Mouse (Mus musculus): ENCODE results near the gene Phf23.

DNA sequence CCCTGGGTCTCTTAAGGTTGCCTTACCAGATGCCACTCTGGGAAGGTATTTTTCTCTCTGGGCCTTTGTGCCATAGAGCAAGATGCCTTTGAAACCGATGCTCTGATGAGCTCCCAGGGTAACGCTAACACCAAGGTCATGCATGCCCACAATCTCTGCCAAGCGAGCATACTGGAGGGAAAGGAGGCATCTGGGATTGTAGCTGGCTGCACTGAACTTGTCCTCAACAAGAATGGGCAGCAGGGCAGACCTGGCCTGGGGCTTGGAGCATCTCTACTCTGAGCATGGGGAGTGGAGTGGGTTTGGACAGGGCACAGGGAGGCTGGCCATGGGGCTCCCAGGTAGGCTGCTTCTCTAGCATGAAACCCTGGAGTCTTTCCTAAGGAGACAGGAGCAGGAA, 17.8 kb downstream of the Phf23 start:
- TF ChIP-seq CTCF (IDR thresholded peaks at IDR 0.05; ENCODE audit: extremely low read depth, insufficient read depth, insufficient read length, insufficient replicate concordance) (no peak), POLR2A (IDR thresholded peaks at IDR 0.05; ENCODE audit: low read depth, low read length) (no peak)
